Mouse (Mus musculus): ENCODE data around the gene Trank1. TPM values are rescaled to one million over a fixed set of nuclear protein-coding genes. Genes with fewer than 3 reads are reported as not detected.

Gene Trank1
- 0.09 and 0.14 TPM in 2 replicates for polyA plus RNA-seq (2012; rRNA removed)

DNA sequence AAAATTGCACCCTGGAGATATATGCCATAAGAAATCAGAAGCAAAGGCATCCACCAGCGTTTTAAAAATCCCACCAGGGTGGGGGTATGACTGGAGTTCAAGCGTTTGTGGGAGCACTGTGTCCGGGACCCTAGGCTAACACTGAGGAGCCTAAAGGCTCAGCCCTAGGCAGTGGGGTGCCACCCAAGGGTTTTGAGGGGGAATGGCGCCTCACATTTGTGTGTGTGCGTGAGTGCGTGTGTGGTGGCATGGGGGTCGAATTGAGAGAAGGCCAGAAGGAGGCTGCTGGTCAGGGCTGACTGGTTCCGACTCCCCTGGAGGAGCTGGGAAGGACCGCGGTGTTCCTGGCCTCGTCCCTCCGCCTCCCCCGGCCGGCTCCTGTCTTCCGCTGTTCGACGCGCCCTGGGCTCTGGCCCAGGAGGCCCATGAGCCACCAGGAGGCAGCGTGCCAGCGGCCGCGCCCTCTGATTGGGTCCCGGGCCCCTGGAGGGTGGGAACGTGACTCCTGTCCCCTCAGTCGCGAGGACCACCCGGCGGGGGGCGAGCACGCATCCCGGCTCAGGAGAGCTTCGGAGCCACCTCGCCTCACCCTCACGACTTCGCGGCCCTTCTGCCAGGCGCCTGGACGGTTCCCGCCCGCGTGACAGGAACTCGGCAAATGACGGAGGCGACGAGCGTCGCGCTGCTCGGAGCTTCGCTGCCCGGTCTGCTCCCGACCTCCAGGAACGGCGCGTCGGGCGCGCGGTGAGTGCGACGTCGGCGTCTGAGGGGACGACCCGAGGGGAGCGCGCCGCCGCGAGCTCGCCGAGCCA is at the start of gene Trank1:
Gene Trank1 (plus strand): TSS at position 709 of the 812 bp plus-strand sequence.

DNA sequence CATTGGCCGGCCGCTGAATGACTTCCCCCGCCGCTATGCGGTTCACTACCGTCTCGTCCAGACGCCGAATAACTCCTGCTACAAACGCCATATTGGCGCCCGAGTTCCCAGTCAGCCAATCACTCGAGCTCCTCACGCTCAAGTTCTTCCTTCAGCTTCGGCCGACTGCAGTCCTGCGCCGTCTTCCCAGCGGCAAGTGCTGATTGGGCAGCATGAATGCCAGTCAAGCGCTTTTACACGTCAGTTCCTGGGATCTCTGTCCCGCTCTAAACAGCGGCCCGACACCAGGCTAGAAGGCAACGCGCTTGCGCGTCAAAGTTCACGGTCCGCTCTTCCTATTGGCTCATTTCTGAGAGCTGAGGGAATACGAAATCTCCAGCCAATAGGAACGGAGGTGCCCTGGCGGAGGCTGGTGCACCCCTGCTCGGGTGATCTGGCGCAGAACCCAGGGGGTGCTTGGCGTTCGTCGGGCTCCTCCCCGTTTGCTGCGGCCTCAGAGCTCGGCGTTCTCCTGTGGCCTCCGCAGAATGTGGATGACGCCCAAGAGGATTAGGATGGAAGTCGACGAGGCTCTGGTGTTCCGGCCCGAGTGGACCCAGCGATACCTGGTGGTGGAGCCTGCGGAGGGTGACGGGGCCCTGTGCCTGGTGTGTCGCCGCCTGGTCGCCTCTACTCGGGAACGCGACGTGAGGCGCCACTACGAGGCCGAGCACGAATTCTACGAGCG is 39.9 kb upstream of the Trank1 start, which contains the start of the genes Mlh1 and Epm2aip1:
Gene Mlh1 (minus strand): TSS at position 358 of the 727 bp plus-strand sequence.
Gene Epm2aip1 (plus strand): TSS at position 496 of the 727 bp plus-strand sequence.

DNA sequence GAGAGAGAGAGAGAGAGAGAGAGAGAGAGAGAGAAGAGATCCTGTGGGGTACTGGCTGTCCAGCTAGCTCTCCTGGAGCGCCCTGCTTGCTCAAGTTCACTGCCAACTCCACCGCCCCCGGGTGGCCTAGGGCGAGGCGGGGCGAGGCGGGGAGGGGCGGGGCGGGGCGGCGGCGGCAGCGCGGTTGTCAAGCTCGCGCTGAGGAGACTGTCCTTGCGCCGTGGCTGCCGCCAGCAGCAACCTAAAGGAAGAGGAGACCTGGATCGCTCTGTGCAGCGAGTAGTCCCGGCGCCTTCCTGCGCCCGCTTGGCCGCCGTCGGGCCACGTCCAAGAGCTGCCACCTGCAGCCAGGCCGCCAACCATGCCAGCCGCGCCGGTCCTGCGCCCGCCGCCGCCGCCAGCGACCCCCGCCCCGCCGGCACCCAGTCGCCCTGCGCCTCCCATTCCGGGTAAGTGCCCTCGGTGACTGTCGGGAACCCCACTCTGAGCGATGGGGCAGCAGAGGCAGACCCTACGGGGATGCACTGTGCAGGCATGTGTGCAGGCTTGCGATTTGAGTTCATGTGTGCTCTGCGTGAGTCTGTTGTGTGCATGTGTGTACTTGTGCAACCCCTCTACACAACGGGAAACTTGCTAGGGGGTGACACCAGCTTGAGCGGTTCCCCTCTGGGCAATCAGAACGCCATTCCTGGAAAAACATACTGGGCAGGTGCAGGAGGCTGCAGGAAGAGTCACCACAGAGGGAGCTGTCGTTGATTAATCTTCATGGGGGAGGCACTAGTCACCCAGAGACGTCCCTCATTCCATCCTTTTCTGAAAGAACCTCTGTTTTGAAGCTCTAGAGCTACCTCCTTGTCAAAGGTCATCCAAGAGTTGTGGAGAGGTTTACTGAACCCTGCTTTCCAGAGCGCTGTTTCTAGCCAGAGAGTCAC is 127.6 kb downstream of the Trank1 start, which contains the start of gene Dclk3:
Gene Dclk3 (plus strand): TSS at position 178 of the 932 bp plus-strand sequence.

Other genes with a start within 250 kb of the Trank1 start
- 21.4 and 22.0 TPM in 2 replicates for gene Lrrfip2, start 194.1 kb upstream of the Trank1 start, polyA plus RNA-seq (2012; rRNA removed)
- 8.5 and 11.0 TPM in 2 replicates for gene Mlh1, start 39.9 kb upstream of the Trank1 start, polyA plus RNA-seq (2012; rRNA removed)
- 5.1 and 5.4 TPM in 2 replicates for gene Epm2aip1, start 39.8 kb upstream of the Trank1 start, polyA plus RNA-seq (2012; rRNA removed)
- gene Dclk3, start 127.3 kb downstream of the Trank1 start, polyA plus RNA-seq (2012; rRNA removed): 2.1 and 2.2 TPM in 2 replicates